Mouse (Mus musculus) lung, postnatal 10 days (tissue): ENCODE results near the gene Nup188.

Source experiments
- DNase-seq: peaks from one replicate; pipeline ENCODE4 v3.0.0; 2021

The Nup188 gene

GRCm38 (mm10) chr2:30287027-30287373, 803 bp downstream of the Nup188 start:
- DNase-seq = no peak

GRCm38 (mm10) chr2:30299525-30299924, 13.3 kb downstream of the Nup188 start:
- no peak for DNase-seq

DNA sequence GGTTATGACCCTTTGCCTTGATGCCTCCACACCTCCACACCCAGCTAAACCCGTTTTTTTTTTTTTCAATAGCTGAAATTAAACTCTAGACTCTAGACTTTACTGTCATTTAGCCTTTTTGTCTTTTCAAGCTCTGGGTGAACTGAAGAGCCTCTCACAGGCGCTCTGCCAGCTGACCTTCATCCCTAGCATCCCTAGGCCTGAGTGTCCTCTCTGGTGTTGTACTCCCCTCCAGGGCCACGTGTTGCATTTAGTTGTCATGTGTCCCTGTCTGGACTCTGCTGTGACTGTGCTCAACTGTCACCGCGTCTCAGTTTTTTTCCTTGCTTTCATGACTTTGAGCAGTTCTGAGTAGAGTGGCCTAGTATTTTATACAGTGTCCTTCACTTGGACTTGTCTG, 13.8 kb downstream of the Nup188 start:
- no peak for DNase-seq

- no peak for DNase-seq
These were observed 19.9 kb downstream of the Nup188 start for GRCm38 (mm10) chr2:30306087-30306486.

DNA sequence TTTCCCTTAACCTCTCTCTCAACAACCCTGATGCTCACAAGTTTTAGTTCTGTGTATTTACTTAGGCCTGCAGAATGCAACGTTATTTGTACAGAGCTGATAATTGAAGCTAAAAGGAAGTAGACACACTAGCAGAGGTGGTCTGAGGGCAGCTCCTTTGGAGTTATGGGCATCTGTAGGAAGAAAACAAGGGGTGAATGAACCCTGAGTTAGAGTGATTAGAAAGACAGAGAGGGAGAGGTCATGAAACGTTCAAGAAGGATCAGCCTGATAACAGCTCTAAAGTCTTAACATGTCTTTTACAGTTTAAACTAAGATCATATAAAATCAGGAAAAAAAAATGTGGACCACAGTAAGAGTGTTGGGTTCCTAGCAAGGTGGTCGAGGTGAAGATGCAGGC, 23.2 kb downstream of the Nup188 start:
- no peak for DNase-seq

DNA sequence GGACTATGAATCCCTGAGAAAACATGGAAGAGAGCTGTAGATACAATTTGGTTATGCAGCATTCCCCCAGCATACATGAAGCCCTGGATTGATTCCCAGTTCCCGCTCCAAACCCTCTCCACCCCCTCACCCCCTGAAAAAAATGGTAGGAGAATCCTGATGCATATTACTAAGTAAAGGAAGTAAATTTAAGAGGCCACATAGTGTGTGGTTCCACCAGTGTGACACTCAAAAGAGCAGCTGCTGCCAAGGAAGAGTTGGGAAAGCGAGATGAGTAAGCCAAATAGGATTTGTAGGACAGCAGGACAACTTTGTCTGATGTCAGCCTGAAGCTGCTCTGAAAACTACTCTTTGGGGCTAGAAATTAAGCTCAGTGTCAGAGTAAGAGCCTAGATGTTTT, 25.3 kb downstream of the Nup188 start:
- DNase-seq = no peak

DNA sequence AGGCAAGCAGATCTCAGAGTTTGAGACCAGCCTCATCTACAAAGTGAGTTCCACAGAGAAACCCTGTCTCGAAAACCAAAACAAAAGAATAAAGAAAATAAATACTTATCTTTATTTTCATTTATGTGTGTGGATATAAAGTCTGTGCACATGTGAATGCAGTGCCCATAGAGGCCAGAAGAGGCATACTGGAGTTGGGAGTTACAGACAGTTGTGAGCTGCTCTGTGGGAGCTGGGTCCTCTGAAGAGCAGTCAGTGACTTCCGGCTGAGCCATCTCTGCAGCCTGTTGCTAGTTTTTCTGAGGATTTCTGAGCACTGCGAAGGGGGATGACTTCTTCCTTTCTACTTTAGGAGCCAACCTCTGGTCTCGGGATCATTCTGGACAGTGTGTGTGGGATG, 29.9 kb downstream of the Nup188 start:
- DNase-seq = no peak

GRCm38 (mm10) chr2:30316955-30317354, 30.8 kb downstream of the Nup188 start:
- no peak for DNase-seq

DNA sequence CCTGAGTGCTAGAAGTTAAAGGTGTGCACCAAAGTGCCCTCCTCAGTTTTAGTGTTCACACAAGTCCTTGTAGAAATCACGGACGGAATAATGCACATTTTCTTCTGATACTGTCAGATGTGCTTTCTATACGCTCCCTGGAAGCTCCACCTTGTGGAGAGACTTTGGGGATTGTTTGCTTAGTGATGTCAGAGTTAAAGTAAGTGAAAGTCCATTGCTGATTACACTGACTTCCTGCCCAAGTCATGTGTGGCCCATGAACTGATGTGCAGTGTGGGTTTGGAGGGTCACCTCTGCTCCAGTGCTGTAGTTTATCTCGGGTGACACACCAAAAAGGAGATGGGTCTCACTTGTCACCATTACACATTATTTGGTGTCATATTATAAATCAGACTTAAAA, 33.1 kb downstream of the Nup188 start:
- DNase-seq = no peak

DNA sequence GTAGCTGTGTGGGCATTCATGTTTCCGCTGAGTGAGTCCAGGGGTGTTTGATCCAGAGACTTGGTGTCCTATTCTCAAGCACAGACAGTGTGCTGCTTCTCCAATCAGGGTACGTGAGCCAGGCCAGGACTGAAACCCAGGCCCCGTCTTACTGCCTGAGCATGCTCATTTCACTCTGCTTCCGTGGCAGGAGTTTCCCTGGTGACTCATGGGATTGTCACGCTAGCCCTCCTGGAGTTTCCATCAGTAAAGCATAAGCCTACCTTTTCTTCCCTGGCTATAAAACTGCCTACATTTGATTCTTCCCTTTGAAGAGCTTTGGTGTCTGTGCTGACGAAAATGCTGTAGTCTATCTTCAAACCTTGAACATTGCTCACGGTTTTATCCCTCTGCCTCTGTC, 36.9 kb downstream of the Nup188 start:
- DNase-seq = no peak

DNA sequence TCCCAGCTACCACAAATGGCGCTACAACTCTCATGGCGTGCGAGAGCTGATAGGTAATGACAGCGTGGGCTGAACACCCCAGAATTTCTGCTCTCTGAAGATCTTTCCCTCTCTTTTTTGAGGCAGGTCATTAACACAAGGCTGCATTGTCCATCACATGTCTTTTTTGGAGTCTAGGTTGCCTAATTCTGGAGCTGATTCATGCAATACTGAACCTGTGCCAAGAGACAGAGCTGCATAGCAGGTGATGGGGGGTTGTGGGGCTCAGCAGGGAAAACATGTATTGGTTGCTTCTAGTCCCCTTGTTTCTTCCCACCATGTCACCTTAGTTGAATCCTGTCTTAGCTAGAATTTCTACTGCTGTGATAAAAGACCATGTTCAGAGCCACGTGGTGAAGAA, 39.1 kb downstream of the Nup188 start:
- no peak for DNase-seq

DNA sequence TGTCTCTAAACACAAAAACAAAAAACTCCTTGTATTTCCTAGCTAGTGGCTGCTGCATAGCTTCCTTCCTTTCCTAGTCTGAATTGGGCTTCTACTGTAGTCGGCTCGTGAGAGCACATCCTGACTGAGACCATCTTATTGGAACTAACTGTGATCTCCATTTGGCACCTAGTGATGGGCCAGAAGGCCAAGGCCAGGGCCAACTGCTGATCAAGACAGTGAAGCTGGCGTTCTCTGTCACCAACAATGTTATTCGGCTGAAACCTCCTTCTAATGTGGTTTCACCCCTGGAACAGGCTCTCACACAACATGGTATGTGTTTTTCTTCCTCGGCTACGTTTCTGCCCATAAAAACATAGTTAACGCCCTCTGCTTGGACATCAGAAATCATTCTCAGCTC, 41.1 kb downstream of the Nup188 start:
- DNase-seq = no peak

DNA sequence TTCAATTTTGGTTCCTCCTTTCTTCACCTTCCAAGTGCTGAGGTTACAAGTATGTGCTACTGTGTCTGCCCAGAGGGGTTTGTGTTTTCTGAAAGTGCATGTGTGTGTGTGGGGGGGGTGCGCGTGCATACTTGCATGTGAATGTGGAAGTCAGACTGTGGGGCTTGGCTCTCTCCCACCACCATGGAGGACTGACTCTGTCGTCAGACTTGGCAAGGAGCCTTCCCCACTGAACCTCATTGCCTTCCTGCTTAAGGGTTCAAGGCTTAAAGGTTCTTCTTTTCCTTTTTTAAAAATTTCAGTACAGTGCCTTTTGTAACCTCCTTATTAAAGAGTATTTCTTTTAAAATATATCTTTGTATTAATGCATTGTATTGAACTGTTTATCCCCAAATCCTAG, 42.6 kb downstream of the Nup188 start:
- no peak for DNase-seq

- no peak for DNase-seq
These were observed 49.1 kb downstream of the Nup188 start for GRCm38 (mm10) chr2:30335324-30335723.

DNA sequence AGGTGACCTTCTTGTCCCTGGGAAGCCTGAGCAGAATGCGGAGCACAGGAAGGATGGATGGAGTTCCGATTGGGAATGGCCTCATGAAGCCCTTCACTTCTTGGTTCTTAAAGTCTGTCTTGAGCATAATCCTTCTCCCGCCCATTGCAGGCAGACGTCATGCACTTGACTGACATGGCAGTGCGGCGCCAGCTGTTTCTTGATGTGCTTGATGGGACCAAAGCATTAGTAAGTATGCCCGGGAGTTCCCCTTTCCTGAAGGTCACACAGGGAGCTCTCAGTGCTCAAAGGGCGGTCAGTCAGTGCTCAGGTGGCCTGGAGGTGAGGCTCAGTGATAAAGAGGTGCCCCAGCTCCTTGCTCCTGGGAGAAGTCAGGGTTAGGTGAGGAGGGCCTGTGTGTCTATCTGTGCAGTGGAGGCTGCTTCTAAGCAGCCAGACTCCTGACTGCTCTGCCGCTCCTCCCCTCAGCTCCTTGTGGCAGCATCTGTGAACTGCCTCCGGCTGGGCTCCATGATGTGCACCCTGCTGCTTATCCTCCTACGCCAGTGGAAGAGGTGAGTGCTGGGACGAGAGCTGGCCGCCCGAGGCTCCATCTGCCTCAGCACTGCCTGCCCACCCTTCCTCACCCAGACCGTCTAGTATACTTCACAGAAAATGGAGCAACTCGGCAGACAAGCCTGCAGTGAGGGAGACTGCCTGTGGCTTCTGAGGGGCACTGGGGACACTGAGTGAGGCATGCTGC, 50.1 kb downstream of the Nup188 start:
- DNase-seq = no peak

DNA sequence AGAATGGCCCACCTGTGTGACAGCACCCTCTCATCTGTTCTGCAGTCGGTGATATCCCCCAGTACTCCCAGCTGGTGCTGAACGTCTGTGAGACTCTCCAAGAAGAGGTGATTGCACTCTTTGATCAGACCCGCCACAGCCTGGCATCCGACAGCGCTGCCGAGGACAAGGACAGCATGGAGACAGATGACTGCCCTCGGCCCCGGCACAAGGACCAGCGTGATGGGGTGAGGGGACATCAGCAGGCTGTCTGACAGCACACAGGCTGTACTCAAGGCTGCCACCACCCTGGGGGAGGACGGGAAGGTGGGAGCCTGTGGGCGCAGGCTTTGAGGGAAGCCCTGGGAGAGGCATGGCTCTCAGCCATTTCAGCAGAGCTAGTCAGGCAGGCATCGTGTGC, 51.0 kb downstream of the Nup188 start:
- no peak for DNase-seq

DNA sequence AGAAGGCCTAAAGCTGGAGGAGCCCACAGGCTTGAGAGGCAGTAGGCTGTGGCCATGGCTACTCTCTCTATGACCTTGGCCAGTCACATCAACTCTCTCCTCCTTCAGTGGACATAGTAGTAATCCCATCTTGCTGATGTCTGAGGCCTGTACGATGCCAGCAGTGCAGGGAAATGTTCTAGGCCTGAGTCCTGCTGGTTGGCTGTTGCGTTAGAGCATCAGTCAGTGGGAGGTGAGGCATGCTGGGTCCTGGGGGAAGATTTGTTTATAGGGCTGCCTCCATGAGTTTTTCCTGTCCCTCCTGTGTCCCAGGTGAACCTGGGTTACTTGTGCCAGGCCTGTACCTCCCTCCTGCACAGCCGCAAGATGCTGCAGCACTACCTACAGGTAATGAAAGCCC, 55.9 kb downstream of the Nup188 start:
- no peak for DNase-seq

- DNase-seq = no peak
These were observed 56.3 kb downstream of the Nup188 start for GRCm38 (mm10) chr2:30342544-30342943.

GRCm38 (mm10) chr2:30343601-30344137, 57.5 kb downstream of the Nup188 start:
- peak; percentile 42 for DNase-seq

DNA sequence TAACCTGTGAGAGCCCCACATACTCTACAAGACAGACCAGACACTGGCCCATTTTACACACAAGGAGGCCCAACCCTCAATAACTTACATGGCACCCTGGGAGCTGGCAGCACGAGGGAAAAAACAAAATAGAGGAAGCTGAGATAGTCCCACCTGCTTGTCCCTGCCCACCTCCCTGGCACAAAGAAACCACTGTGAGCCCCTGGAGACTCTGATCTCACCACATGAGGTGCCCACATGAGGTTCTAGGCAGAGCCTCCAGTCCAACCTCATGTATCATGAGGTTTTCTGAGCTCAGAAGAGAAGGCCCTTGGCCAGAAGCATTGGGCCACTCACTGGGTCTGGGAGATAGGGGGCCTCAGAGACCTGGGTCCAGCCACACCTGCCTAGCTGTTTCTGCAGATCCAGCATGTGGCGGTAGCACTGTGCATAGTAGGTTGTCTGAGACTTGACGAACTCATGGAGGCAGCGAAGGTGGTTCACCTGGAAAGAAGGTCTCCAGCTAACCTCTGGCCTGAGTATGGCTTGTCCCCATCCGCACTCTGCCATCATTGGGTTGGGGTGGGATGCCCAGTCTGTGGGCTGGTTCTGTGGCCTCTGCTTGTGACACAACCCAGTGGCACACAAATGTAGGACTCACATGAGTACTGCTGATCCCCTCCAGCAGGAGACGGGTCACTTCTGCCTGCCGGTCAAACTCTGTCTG, 59.9 kb downstream of the Nup188 start:
- no peak for DNase-seq

- no peak for DNase-seq
These were observed 63.0 kb downstream of the Nup188 start for GRCm38 (mm10) chr2:30349196-30349595.

DNA sequence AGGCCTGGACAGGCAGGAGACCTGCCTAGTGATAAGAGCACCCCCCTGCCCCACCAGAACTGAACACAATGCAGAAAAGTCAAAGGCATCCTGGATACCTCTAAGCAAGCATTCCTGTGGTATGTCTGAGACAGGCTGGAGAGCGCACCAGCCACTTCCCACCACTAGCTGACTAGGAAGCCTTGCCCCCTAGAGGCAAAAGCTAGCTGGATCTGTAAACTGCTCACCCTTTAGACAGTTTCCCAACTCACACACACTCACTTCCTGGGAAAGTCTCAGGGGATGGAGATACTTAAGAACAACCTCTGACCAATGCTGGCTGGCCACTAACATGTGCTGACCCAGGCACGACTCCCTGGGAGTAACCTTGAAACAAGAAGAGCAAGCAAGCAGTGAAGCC, 65.0 kb downstream of the Nup188 start:
- DNase-seq = peak; percentile 45

- DNase-seq = no peak
These were observed 69.7 kb downstream of the Nup188 start for GRCm38 (mm10) chr2:30355861-30356260.

DNA sequence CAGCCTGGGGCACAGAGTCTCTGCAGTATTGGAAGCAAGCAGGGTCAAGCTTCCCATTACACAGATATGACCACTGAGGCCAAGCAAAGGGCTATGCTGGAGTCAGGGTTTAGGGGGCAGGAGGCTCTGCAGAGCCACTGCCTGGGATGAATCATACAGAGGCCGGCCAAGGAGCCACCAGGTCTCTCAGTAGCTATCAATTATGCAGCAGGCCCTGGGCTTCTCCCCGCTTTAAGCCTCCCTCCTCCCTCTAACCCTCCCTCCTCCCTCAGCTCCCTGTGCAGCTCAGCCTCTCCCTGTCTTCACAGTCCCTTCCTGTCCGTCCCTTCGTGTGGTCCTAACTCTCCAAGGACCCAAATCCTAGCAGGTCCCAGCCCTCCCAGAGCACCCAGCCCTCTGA, 70.1 kb downstream of the Nup188 start:
- no peak for DNase-seq

DNA sequence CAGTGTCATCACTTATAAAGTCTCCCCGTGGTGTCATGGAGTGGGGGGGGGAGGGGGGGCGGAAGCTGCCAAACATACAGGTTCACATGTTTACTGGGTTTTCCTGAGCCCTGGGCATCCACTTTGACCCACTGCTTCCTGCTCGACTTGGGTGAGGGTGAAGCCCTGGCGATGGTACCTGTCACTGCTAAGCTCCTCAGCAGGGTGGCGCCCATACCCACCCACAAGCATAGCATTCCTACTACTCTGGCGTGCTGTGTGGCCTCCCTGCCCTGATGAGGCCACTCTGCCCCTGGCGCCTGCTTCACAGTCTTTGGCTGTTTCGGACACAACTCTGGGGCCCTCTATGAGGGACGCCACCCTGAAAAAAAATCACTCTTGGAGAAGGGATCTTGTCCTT, 70.7 kb downstream of the Nup188 start:
- no peak for DNase-seq
